Mouse (Mus musculus): ENCODE results near the gene Stk38.
"Not testable (repeated sequence)": the region's sequence is repeated elsewhere in the genome, so short reads cannot be mapped to it uniquely, and the experiment has no call there.

Stk38 gene

GRCm38 (mm10) chr17:29009181-29009580 is 1.4 kb upstream of the Stk38 start:
- DNase-seq (ENCODE audit: low read depth, low spot score): no peak

GRCm38 (mm10) chr17:29008326-29008650 is 493 bp upstream of the Stk38 start:
- no peak for DNase-seq (ENCODE audit: low read depth, low spot score)

GRCm38 (mm10) chr17:29007243-29007640 is 553 bp downstream of the Stk38 start:
- no peak for DNase-seq (ENCODE audit: low read depth, low spot score)

- DNase-seq (ENCODE audit: low read depth, low spot score): no peak
Observed at GRCm38 (mm10) chr17:29006812-29007211, 983 bp downstream of the Stk38 start.

GRCm38 (mm10) chr17:29005002-29005401 is 2.8 kb downstream of the Stk38 start:
- DNase-seq (ENCODE audit: low read depth, low spot score): no peak

GRCm38 (mm10) chr17:29003740-29004139 is 4.1 kb downstream of the Stk38 start:
- DNase-seq (ENCODE audit: low read depth, low spot score): no peak

GRCm38 (mm10) chr17:29000465-29000864 is 7.3 kb downstream of the Stk38 start:
- no peak for DNase-seq (ENCODE audit: low read depth, low spot score)

- DNase-seq (ENCODE audit: low read depth, low spot score): no peak
Observed at GRCm38 (mm10) chr17:28994615-28995014, 13.2 kb downstream of the Stk38 start.

GRCm38 (mm10) chr17:28993004-28993403 is 14.8 kb downstream of the Stk38 start:
- DNase-seq (ENCODE audit: low read depth, low spot score): not testable (repeated sequence)

- no peak for DNase-seq (ENCODE audit: low read depth, low spot score)
Observed at GRCm38 (mm10) chr17:28992105-28992504, 15.7 kb downstream of the Stk38 start.

- no peak for DNase-seq (ENCODE audit: low read depth, low spot score)
Observed at GRCm38 (mm10) chr17:28991286-28991685, 16.5 kb downstream of the Stk38 start.

GRCm38 (mm10) chr17:28990060-28990459 is 17.7 kb downstream of the Stk38 start:
- DNase-seq (ENCODE audit: low read depth, low spot score): no peak

GRCm38 (mm10) chr17:28988996-28989395 is 18.8 kb downstream of the Stk38 start:
- no peak for DNase-seq (ENCODE audit: low read depth, low spot score)

- no peak for DNase-seq (ENCODE audit: low read depth, low spot score)
Observed at GRCm38 (mm10) chr17:28988291-28988690, 19.5 kb downstream of the Stk38 start.

GRCm38 (mm10) chr17:28987713-28988112 is 20.1 kb downstream of the Stk38 start:
- no peak for DNase-seq (ENCODE audit: low read depth, low spot score)

GRCm38 (mm10) chr17:28986833-28987232 is 21.0 kb downstream of the Stk38 start:
- no peak for DNase-seq (ENCODE audit: low read depth, low spot score)

GRCm38 (mm10) chr17:28984724-28985420 is 22.9 kb downstream of the Stk38 start:
- DNase-seq (ENCODE audit: low read depth, low spot score): no peak

- DNase-seq (ENCODE audit: low read depth, low spot score): no peak
Observed at GRCm38 (mm10) chr17:28982591-28982990, 25.2 kb downstream of the Stk38 start.

- no peak for DNase-seq (ENCODE audit: low read depth, low spot score)
Observed at GRCm38 (mm10) chr17:28981081-28981480, 26.7 kb downstream of the Stk38 start.

- DNase-seq (ENCODE audit: low read depth, low spot score): no peak
Observed at GRCm38 (mm10) chr17:28979091-28979490, 28.7 kb downstream of the Stk38 start.

- no peak for DNase-seq (ENCODE audit: low read depth, low spot score)
Observed at GRCm38 (mm10) chr17:28970122-28970521, 37.7 kb downstream of the Stk38 start.

- DNase-seq (ENCODE audit: low read depth, low spot score): no peak
Observed at GRCm38 (mm10) chr17:28967021-28967610, 40.7 kb downstream of the Stk38 start.

GRCm38 (mm10) chr17:28961596-28961995 is 46.2 kb downstream of the Stk38 start:
- DNase-seq (ENCODE audit: low read depth, low spot score): no peak

GRCm38 (mm10) chr17:28960597-28960996 is 47.2 kb downstream of the Stk38 start:
- no peak for DNase-seq (ENCODE audit: low read depth, low spot score)

Measured in brain, embryonic 18.5 days (tissue).